Mouse (Mus musculus): ENCODE data around the gene Fhit. TPM values are rescaled to one million over a fixed set of nuclear protein-coding genes. Genes with fewer than 3 reads are reported as not detected.

Gene Fhit
- total RNA-seq, 2 experiments from 2014 or later, result 0.62 to 10.4 TPM

GRCm38 (mm10) chr14:10023382-10023781, 1138.5 kb downstream of the Fhit start:
- ATAC-seq (replicated peaks; ENCODE audit: poor library complexity, severe bottlenecking), result no peak

GRCm38 (mm10) chr14:10022304-10022703, 1139.5 kb downstream of the Fhit start:
- no peak for ATAC-seq (replicated peaks; ENCODE audit: poor library complexity, severe bottlenecking)

GRCm38 (mm10) chr14:10020400-10021140, 1141.3 kb downstream of the Fhit start:
- no peak for ATAC-seq (replicated peaks; ENCODE audit: poor library complexity, severe bottlenecking)

- no peak for ATAC-seq (replicated peaks; ENCODE audit: poor library complexity, severe bottlenecking)
Measured at GRCm38 (mm10) chr14:10013817-10014266, 1148.0 kb downstream of the Fhit start.

GRCm38 (mm10) chr14:10013003-10013816, 1148.6 kb downstream of the Fhit start:
- no peak for ATAC-seq (replicated peaks; ENCODE audit: poor library complexity, severe bottlenecking)

- ATAC-seq (replicated peaks; ENCODE audit: poor library complexity, severe bottlenecking), result no peak
Measured at GRCm38 (mm10) chr14:10006278-10006677, 1155.6 kb downstream of the Fhit start.

- ATAC-seq (replicated peaks; ENCODE audit: poor library complexity, severe bottlenecking), result no peak
Measured at GRCm38 (mm10) chr14:10003847-10004246, 1158.0 kb downstream of the Fhit start.

- no peak for ATAC-seq (replicated peaks; ENCODE audit: poor library complexity, severe bottlenecking)
Measured at GRCm38 (mm10) chr14:9990677-9991076, 1171.2 kb downstream of the Fhit start.

GRCm38 (mm10) chr14:9976934-9977510, 1184.8 kb downstream of the Fhit start:
- ATAC-seq (replicated peaks; ENCODE audit: poor library complexity, severe bottlenecking), result no peak

- no peak for ATAC-seq (replicated peaks; ENCODE audit: poor library complexity, severe bottlenecking)
Measured at GRCm38 (mm10) chr14:9974402-9974801, 1187.4 kb downstream of the Fhit start.

- no peak for ATAC-seq (replicated peaks; ENCODE audit: poor library complexity, severe bottlenecking)
Measured at GRCm38 (mm10) chr14:9963853-9964252, 1198.0 kb downstream of the Fhit start.

GRCm38 (mm10) chr14:9960396-9960795, 1201.4 kb downstream of the Fhit start:
- no peak for ATAC-seq (replicated peaks; ENCODE audit: poor library complexity, severe bottlenecking)

- ATAC-seq (replicated peaks; ENCODE audit: poor library complexity, severe bottlenecking), result no peak
Measured at GRCm38 (mm10) chr14:9899494-9899893, 1262.3 kb downstream of the Fhit start.

GRCm38 (mm10) chr14:9896556-9896955, 1265.3 kb downstream of the Fhit start:
- no peak for ATAC-seq (replicated peaks; ENCODE audit: poor library complexity, severe bottlenecking)

- no peak; the same call in 1 of the 2 replicates for ATAC-seq (replicated peaks; ENCODE audit: poor library complexity, severe bottlenecking)
Measured at GRCm38 (mm10) chr14:9852041-9852440, 1309.8 kb downstream of the Fhit start.

- peak; percentile 74 for ATAC-seq (replicated peaks; ENCODE audit: poor library complexity, severe bottlenecking)
Measured at GRCm38 (mm10) chr14:9832290-9832689, 1329.5 kb downstream of the Fhit start.

- peak; percentile 98 for ATAC-seq (replicated peaks; ENCODE audit: poor library complexity, severe bottlenecking)
Measured at GRCm38 (mm10) chr14:9828699-9829240, 1333.1 kb downstream of the Fhit start.

GRCm38 (mm10) chr14:9815963-9816362, 1345.9 kb downstream of the Fhit start:
- ATAC-seq (replicated peaks; ENCODE audit: poor library complexity, severe bottlenecking), result no peak

- ATAC-seq (replicated peaks; ENCODE audit: poor library complexity, severe bottlenecking), result no peak
Measured at GRCm38 (mm10) chr14:9811847-9812321, 1350.0 kb downstream of the Fhit start.

GRCm38 (mm10) chr14:9811177-9811846, 1350.5 kb downstream of the Fhit start:
- no peak for ATAC-seq (replicated peaks; ENCODE audit: poor library complexity, severe bottlenecking)
